Mouse (Mus musculus) CD4-positive, CD25-positive, alpha-beta regulatory T cell, adult 4 months (primary cell): ENCODE measurements around the gene Nop10. TPM values are rescaled to one million over a fixed set of nuclear protein-coding genes. Genes with fewer than 3 reads are reported as not detected.

Experiments
- ATAC-seq: one replicate; pipeline ENCODE4 v1.8.0; 2017
- polyA plus RNA-seq, 2 experiments: library from polyadenylated mRNA; unstranded; fragments of 100-300 nt; shearing (Covaris generic); gene quantifications; one replicate each; pipeline ENCODE4 v1.2.1; 2017

Gene Nop10
- polyA plus RNA-seq = 100 to 1,000 TPM; 153 to 229 TPM

GRCm38 (mm10) chr2:112261748-112262653, at the start of gene Nop10:
TSS of gene Nop10 (plus strand) at chr2:112261926.
- ATAC-seq = peak; percentile 63

GRCm38 (mm10) chr2:112215977-112216376, 45.7 kb upstream of the Nop10 start:
- ATAC-seq = peak; percentile 86

GRCm38 (mm10) chr2:112217614-112218013, 44.1 kb upstream of the Nop10 start:
- no peak for ATAC-seq

GRCm38 (mm10) chr2:112220880-112221279, 40.8 kb upstream of the Nop10 start:
- ATAC-seq = no peak

- ATAC-seq = peak; percentile 81
Observed at GRCm38 (mm10) chr2:112222607-112223006, 39.1 kb upstream of the Nop10 start.

- ATAC-seq = no peak
Observed at GRCm38 (mm10) chr2:112224356-112224755, 37.4 kb upstream of the Nop10 start.

GRCm38 (mm10) chr2:112232623-112233022, 29.1 kb upstream of the Nop10 start:
- no peak for ATAC-seq

GRCm38 (mm10) chr2:112236620-112237019, 25.1 kb upstream of the Nop10 start:
- no peak for ATAC-seq

- no peak for ATAC-seq
Observed at GRCm38 (mm10) chr2:112238006-112238405, 23.7 kb upstream of the Nop10 start.

GRCm38 (mm10) chr2:112239212-112239934, 22.4 kb upstream of the Nop10 start, which contains the start of gene Lpcat4:
TSS of gene Lpcat4 (plus strand) at chr2:112239468.
- ATAC-seq = peak; percentile 77

- ATAC-seq = peak; percentile 54
Observed at GRCm38 (mm10) chr2:112239935-112240721, 21.6 kb upstream of the Nop10 start.

- no peak for ATAC-seq
Observed at GRCm38 (mm10) chr2:112241787-112242186, 19.9 kb upstream of the Nop10 start.

- ATAC-seq = no peak
Observed at GRCm38 (mm10) chr2:112245307-112245706, 16.4 kb upstream of the Nop10 start.

- ATAC-seq = no peak
Observed at GRCm38 (mm10) chr2:112246193-112246592, 15.5 kb upstream of the Nop10 start.

- no peak for ATAC-seq
Observed at GRCm38 (mm10) chr2:112247323-112247722, 14.4 kb upstream of the Nop10 start.

GRCm38 (mm10) chr2:112249780-112250453, 11.8 kb upstream of the Nop10 start:
- ATAC-seq = no peak

GRCm38 (mm10) chr2:112254675-112255515, 6.8 kb upstream of the Nop10 start:
- ATAC-seq = peak; percentile 76

- peak; percentile 17 for ATAC-seq
Observed at GRCm38 (mm10) chr2:112259241-112259962, 2.3 kb upstream of the Nop10 start, which contains the start of gene Nutm1. TSS of gene Nutm1 (minus strand) at chr2:112259291.

- no peak for ATAC-seq
Observed at GRCm38 (mm10) chr2:112262779-112263295, 1.1 kb downstream of the Nop10 start.

GRCm38 (mm10) chr2:112264364-112264763, 2.6 kb downstream of the Nop10 start:
- ATAC-seq = no peak
